Mouse (Mus musculus) embryo, embryonic 11.5 days (tissue): Measurements from ENCODE around the gene Gm19684.
"Not testable (repeated sequence)": the region's sequence is repeated elsewhere in the genome, so short reads cannot be mapped to it uniquely, and the experiment has no call there.

ENCODE experiments used
- DNase-seq: peaks from one replicate; pipeline ENCODE4 v3.0.0-alpha.2; 2012; ENCODE audit warnings: low read depth, low spot score

The Gm19684 gene

DNA sequence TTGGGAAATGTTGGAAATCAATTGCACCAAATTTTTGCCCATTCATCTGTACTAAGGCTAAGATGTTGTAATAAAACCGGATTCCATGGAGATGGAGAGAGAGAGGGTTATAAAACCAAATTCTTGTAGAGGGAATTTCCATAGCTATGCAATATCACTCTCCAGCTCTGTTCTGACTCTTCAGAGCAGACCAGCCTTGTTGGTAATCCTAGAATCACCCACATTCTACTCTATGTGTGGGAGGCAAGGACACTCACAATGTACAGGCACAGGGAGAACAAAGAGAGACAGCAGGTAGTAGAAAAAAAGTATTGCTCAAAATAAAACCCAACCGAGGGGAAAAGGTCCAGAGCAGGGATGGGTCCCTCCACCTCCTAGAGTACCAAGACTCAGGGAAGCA, 54.7 kb downstream of the Gm19684 start:
- not testable (repeated sequence) for DNase-seq

DNA sequence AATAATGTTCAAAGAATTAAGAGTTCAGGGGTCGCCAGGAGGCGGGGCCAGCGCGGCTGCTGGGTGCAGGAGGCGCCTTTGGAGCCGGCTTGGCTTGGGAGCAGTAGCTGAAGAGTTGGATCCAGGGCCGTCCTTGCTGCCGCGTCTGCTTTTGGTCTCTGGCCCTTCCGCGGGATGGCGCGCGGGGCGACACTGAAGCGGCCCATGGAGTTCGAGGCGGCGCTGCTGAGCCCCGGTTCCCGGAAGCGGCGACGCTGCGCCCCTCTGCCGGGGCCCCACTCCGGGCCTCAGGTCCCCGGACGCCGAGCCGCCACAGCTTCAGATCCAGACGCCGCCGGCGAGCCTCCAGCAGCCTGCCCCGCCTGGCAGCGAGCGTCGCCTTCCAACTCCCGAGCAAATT, 57.5 kb downstream of the Gm19684 start:
- not testable (repeated sequence) for DNase-seq
